Mouse (Mus musculus): ENCODE measurements around the gene Frmpd2.
A peak's percentile ranks its signal among the peaks of the same experiment; 100 is the strongest.

GRCm38 (mm10) chr14:33588951-33589350, 117.5 kb downstream of the Frmpd2 start, which contains the start of gene Ptpn20:
- TF ChIP-seq CTCF (IDR thresholded peaks at IDR 0.05; ENCODE audit: control insufficient read depth, insufficient read depth, insufficient replicate concordance, low read depth, low read length) = peak; percentile 84; the same call in 1 of the 2 replicates
- peak; percentile 88 for TF ChIP-seq POLR2A (IDR thresholded peaks at IDR 0.05; ENCODE audit: control insufficient read depth, low read depth, low read length)
